Mouse (Mus musculus): Measurements from ENCODE around the gene Hemk1. TPM values are rescaled to one million over a fixed set of nuclear protein-coding genes. Genes with fewer than 3 reads are reported as not detected.

Gene Hemk1
- total RNA-seq, 2 experiments from 2014 or later = 15.9 to 21.4 TPM

- no peak for TF ChIP-seq CTCF (conservative IDR thresholded peaks at IDR 0.05)
- Histone ChIP-seq H3K4me3 (no peak overlapping the region), H3K27ac (no peak overlapping the region)
- no peak for DNase-seq (ENCODE audit: low spot score in 2 of 2)
Measured at GRCm38 (mm10) chr9:107336386-107336785, 1.8 kb downstream of the Hemk1 start.

- peak; percentile 96 for TF ChIP-seq CTCF (conservative IDR thresholded peaks at IDR 0.05)
Measured at GRCm38 (mm10) chr9:107335909-107336308, 2.2 kb downstream of the Hemk1 start.

GRCm38 (mm10) chr9:107335046-107335445 is 3.1 kb downstream of the Hemk1 start:
- Histone ChIP-seq H3K27ac (no peak overlapping the region), H3K4me3 (no peak overlapping the region)
- DNase-seq (ENCODE audit: low spot score in 2 of 2) = no peak
- TF ChIP-seq CTCF (conservative IDR thresholded peaks at IDR 0.05) = peak; percentile 30

More at GRCm38 (mm10) chr9:107335909-107336308, 2.2 kb downstream of the Hemk1 start:
- H3K27ac ChIP-seq = no peak overlapping the region
- H3K4me3 ChIP-seq = no peak overlapping the region
- peak; percentile 32 to 76 for DNase-seq (ENCODE audit: low spot score in 2 of 2)

DNA sequence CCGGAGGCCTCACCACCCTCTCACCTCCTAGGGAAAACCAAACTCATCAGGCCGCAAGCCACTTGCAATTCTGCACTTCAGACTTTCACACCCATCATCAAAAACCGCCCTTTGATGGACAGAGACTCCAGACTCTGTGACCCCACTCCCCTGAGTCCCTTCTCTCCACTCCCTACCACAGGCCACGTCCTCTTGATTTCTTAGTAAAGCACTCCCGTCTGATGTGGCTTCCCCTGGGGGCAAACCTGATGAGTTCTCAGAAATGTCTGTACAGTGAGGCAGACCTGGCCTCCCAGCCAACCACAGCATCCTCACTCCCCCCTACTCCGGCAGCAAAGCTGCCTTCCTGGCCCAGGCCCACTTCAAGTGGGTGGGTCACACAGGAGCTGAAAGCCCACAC is 3.8 kb downstream of the Hemk1 start:
- H3K27ac ChIP-seq = no peak overlapping the region
- H3K4me3 ChIP-seq = no peak overlapping the region
- DNase-seq (ENCODE audit: low spot score in 2 of 2) = no peak
- no peak for TF ChIP-seq CTCF (conservative IDR thresholded peaks at IDR 0.05)

- DNase-seq (ENCODE audit: low spot score in 2 of 2) = no peak
Measured at GRCm38 (mm10) chr9:107333686-107334085, 4.5 kb downstream of the Hemk1 start.

DNA sequence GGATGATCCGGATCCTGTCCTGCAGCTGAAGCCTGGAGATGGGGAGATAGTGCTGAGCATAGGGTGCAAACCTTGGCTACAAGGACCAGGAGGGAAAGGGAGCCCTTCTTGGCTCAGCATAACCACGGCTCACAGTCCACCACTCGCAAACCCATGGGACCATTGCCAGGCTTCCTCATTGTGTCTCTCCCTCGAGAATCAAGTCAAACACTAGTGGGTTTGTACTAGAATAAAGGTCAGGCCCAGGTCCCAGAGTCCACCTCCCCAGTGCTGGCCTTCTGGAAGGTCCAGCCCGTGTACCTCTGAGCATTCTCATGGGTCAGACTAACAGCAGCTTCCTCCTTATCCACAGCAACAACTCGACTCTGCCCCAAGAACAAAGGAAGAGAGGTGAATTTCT is 7.4 kb downstream of the Hemk1 start:
- TF ChIP-seq CTCF (conservative IDR thresholded peaks at IDR 0.05) = no peak
- DNase-seq (ENCODE audit: low spot score in 2 of 2) = no peak
- H3K4me3 ChIP-seq = no peak overlapping the region
- no peak overlapping the region for H3K27ac ChIP-seq

More at GRCm38 (mm10) chr9:107333686-107334085, 4.5 kb downstream of the Hemk1 start:
- Histone ChIP-seq H3K27ac (no peak overlapping the region), H3K4me3 (no peak overlapping the region)
- TF ChIP-seq CTCF (conservative IDR thresholded peaks at IDR 0.05) = no peak

- no peak for TF ChIP-seq CTCF (conservative IDR thresholded peaks at IDR 0.05)
- DNase-seq (ENCODE audit: low spot score in 2 of 2) = no peak
- Histone ChIP-seq H3K27ac (no peak overlapping the region), H3K4me3 (no peak overlapping the region)
Measured at GRCm38 (mm10) chr9:107327879-107328620, 10.1 kb downstream of the Hemk1 start.

GRCm38 (mm10) chr9:107325904-107326303 is 12.2 kb downstream of the Hemk1 start:
- no peak for TF ChIP-seq CTCF (conservative IDR thresholded peaks at IDR 0.05)
- Histone ChIP-seq H3K27ac (no peak overlapping the region), H3K4me3 (no peak overlapping the region)
- DNase-seq (ENCODE audit: low spot score in 2 of 2) = no peak

DNA sequence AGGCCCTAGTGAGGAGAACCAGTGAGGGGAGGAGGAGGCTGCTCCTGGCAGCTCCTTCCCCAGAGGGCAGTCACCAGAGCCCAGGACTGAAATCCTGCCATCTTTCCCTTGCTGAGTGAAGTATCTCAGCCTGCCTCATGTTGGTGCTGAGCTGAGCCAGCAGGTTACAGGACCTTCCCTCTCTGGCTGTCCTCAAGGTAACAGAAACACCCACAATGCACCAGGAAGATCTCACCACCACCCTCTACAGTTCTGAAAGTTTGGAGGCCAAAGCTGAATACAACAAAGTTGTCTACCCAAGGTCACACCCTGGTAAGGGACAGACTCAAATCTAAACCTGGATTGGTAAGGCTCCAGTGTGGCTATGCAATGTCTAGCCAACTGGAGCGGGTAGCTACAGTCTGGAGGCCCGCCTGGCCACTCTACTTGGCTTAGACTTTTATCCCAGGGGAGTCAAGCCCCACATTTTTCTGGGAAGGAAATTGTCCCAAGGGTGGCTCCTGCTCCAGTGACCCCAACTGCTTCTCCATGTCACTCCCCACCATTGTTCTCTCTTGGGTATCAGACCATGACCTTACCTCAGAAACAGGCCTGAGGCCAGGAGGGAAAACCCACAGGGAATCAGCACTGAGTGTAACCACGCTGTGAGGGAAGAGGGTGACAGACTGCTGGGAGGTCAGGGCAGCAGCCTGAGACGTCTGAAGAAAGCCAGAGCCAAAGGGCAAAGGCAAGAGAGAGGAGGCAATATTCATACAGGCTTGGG is 13.2 kb downstream of the Hemk1 start:
- Histone ChIP-seq H3K4me3 (no peak overlapping the region), H3K27ac (no peak overlapping the region)
- no peak for TF ChIP-seq CTCF (conservative IDR thresholded peaks at IDR 0.05)
- no peak for DNase-seq (ENCODE audit: low spot score in 2 of 2)

GRCm38 (mm10) chr9:107323558-107323957 is 14.6 kb downstream of the Hemk1 start:
- Histone ChIP-seq H3K27ac (no peak overlapping the region), H3K4me3 (no peak overlapping the region)
- DNase-seq (ENCODE audit: low spot score in 2 of 2) = no peak
- no peak for TF ChIP-seq CTCF (conservative IDR thresholded peaks at IDR 0.05)

- DNase-seq (ENCODE audit: low spot score in 2 of 2) = no peak
- TF ChIP-seq CTCF (conservative IDR thresholded peaks at IDR 0.05) = no peak
- Histone ChIP-seq H3K27ac (no peak overlapping the region), H3K4me3 (no peak overlapping the region)
Measured at GRCm38 (mm10) chr9:107322461-107323050, 15.6 kb downstream of the Hemk1 start.

GRCm38 (mm10) chr9:107315791-107316190 is 22.4 kb downstream of the Hemk1 start:
- H3K4me3 ChIP-seq = no peak overlapping the region
- H3K27ac ChIP-seq = no peak overlapping the region
- no peak for TF ChIP-seq CTCF (conservative IDR thresholded peaks at IDR 0.05)
- DNase-seq (ENCODE audit: low spot score in 2 of 2) = no peak

DNA sequence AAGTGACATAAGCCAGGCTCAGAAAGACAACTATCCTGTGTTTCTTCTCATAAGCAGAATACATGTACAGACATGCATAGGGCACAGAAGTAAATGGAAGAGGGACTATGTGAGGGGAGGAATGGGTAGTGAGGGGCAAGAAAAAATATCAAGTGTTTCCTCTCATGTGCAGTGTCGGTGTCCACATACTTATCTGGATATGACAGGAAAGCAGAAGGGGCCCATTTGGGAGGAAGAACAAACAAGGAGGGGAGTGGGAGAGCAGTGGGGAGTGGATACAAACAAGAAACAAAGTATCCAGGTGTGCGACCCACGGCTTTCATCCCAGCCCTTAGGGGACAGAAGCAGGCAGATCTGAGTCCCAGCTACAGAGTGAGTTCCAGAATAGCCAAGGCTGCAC is 24.2 kb downstream of the Hemk1 start:
- no peak for DNase-seq (ENCODE audit: low spot score in 2 of 2)
- no peak for TF ChIP-seq CTCF (conservative IDR thresholded peaks at IDR 0.05)
- Histone ChIP-seq H3K27ac (no peak overlapping the region), H3K4me3 (no peak overlapping the region)

Data from layer of hippocampus, adult 2 months (tissue).